Mouse (Mus musculus) thymus, postnatal 0 days (tissue): ENCODE measurements around the gene Peg12. TPM values are rescaled to one million over a fixed set of nuclear protein-coding genes. Genes with fewer than 3 reads are reported as not detected.

Source experiments
- DNase-seq: peaks from one replicate; pipeline ENCODE4 v3.0.0-alpha.2; 2015; ENCODE audit warnings: low spot score
- polyA plus RNA-seq: library from polyadenylated mRNA; unstranded; fragments of >200 nt; fragmentation: Nextera tagmentation; extraction: Ambion mirVana; gene quantifications from 2 replicates; pipeline ENCODE4 v1.2.1, GENCODE M21; 2015

The Peg12 gene
- polyA plus RNA-seq: 2.7 and 3.0 TPM in 2 replicates

DNA sequence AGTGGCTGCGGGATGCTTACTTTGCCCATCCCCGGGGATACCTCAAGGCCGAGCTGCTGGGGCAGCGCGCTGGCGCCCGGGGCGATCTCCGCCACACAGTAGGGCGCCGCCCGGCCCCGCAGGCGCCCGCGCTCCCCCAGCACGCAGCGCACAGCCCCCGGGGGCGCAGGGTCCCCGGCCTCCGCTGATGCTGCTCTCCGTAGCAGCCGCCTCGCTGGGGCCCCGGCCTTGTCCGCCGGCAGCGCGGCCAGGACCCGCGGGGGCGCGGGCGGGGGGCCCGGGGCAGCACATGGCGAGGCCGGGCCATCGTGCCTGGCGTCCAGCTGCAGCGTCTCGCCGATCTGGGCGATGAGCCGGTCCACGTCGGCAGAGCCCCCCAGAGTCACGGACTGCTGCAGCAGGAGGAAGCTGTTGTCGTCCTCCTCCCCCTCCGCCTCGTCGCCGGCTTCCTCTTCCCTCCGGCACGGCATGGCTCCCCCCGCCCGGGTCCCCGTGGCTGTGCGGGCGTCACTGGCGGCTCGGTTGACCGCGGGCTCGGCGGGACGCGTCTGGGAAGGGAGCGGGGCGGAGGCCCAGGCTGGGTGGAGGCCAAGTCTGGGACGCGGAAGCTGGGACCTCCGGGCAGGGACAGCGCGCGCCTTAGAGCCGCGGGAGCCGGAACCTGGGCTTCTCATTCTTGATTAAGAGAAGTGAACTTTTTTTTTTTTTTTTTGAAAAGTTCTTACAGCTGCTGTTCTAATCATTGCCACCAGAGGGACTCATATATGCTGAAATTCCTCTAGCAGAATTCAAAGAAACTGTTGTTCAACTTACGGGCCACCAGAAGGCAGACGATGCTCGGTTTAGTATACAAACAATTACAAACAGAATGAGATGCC, at the start of gene Peg12:
Gene Peg12 (minus strand): TSS at position 633 of the 878 bp plus-strand sequence.
- DNase-seq: peak; percentile 12

DNA sequence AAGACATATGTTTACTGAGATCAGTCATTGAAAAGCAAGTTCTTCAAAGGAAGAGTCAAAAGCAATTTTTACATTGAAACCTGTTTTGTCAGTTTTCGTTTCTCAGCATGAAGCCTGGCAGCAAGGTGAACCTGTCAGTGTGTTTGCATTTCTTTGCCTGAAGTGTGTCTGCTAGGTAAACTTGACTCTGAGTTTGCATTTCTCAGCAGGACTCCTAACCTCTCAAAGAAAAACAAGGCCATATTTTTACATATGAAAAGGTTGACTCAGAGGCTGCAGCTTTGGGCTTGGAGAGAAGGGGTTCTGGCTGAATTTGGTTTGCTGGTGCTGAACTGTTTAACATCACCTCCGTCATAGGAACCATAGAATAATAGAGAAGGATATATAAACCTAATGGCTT, 21.8 kb upstream of the Peg12 start:
- DNase-seq: no peak

DNA sequence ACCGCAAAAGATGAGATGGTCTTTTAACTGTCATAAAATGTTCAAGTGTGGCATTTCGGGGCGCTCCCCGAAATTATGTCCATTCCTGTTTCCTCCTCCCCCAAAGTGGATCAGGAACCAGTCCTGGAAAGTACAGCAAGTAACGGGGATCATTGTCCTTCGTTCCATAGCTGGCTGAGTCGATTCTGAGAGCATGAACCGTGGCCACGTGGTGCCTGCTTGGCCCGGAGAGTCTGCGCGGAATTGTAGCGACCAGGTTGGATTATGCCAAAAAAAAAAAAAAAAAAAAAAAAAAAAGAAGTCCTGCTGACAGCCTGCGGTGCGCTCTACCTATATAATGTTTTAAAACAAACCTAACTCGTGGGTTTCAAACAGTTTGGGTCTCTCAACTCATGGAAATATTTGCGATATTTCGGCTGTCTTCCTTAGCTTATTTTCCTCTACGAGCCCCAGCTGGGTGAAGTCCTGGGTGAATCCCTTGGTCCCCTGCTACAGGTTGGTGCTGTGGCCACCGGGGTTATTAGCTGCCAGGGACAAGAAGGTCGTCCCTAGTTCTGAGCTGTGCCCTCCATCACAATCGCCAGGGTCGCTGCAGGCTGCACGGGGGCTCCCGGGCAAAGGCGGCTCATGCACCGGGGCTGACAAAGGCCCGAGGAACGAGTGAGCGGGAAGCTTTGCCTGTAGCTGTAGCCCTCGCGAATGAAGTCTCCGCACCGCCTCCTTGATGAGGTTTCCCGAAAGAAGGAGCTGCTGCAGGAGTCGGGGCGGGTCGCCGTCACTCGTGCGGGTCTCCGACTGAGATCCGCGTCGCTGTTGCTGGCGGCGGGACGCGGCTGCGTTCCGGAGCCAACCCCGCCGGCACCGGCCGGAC, 1.1 kb downstream of the Peg12 start:
- DNase-seq: no peak

DNA sequence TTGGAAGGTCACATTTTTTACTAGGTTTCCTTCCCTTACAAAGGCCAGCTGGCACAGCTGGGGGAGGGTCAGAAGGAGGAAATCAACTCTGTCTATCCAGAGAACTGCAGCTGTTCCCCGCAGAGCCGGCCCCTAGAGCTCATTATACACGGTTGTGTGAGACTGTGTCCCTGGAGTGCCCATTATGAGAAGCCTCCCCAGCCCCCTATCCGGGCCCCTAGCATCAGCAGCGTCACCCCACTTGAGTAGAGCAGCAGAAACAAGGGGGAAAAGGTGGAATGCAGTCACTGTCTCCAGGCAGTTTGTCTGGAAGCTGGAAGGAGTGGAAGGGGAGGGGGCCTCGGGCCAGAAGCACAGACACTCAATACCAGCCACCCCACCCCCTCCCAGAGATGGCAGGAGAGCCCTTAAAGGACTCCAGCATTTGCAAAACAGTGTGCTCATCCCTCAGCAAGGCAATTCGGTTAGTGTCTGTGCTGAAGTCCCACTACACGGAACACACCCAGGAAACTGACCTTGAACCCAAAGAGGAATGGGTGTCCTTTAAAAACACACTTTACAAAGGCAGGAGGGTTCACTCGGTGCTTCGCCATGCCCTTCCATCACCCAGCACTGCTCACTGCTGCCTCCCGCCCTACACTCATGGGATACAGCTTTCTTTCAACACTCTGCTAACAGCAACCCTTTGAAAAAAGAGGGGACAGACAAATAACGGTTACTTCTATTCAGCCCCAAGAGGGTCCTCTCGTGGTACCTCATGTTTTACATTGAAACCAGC, 1.9 kb downstream of the Peg12 start:
- no peak for DNase-seq

DNA sequence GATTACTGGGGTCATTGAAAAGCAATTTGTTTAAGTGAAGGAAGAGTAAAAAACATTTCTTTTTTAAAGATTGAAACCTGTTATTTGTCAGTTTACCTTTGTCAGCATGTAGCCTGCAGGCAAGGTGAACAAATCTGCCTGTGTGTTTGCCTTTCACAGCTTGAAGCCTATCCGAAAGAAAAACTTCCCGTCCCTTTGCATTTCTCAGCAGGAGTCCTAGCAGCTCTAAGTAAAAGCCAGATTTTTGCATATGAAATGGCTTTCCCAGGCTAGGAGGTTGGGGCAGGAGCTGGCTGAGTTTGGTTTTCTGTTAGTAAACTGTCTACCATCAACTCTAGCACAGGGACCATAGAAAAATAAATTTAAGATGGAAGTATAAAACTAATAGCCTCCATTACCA, 12.0 kb downstream of the Peg12 start:
- DNase-seq: no peak

DNA sequence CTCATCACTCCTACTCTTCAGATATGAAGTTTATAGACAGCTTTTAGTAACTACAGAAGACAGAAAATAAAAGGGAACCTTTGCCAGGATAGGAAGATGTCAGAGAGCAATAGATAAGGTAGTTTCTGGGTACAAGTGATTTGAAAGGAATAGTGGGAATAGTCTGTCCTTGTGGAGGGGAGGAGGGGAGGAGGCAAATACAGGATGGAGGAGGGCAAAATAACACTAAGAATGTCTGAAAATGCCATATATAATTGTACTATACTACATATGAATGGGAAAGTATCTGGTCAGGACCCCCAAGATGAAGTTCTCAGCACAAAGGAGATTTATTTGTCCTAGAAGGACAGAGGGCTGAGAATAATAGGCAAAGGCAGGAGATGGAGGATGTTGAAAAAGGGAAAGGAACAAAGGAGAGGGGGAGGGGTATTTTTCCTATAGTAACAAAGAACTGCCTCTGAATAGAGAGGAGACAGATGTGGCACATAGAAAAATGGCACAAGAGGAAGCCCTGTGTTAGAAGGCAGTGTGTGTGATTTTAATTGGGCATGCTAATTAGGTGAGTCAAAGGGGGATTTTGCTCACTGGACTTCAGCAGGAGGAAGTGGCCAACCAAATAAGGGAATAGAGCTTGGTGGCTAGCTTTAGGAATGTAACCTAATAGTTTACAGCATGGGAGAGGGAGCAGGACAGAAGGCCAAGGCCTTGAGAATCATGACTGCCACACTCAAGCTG, 18.7 kb downstream of the Peg12 start:
- DNase-seq: no peak

DNA sequence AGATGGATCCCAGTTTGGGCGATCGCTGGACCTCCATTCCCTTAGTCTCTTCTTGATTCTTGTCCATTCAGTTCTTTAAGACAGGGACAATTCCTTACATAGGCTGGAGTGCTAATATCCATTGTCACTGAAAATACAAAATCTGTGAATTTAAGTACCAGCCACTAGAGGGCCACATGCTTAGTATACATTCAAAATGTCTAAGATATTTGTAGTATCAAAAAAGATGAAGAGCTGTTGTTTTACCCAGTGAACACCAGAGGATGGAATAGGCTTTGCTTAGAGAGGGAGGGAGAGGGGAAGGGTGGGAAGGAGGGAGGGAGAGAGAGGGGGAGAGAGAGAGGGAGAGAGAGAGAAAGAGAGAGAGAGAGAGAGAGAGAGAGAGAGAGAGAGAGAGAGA, 27.9 kb downstream of the Peg12 start:
- no peak for DNase-seq

DNA sequence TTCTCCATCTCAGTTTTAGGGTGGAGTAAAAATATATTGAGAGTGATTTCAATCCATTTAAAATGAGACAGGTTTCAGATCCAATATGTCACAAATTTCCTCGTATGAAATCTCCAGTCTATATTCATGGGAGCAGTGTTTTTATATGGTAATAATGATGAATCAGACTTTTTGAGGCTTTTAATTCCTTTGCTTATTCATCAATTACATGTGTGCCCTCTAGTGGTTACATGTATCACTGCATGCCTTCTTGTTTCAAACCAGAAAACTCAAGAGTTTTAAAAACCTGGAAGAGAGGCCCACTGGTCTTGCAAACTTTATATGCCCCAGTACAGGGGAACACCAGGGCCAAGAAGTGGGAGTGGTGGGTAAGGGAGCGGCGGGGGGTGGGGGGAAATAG, 31.1 kb downstream of the Peg12 start:
- DNase-seq: peak; percentile 3

DNA sequence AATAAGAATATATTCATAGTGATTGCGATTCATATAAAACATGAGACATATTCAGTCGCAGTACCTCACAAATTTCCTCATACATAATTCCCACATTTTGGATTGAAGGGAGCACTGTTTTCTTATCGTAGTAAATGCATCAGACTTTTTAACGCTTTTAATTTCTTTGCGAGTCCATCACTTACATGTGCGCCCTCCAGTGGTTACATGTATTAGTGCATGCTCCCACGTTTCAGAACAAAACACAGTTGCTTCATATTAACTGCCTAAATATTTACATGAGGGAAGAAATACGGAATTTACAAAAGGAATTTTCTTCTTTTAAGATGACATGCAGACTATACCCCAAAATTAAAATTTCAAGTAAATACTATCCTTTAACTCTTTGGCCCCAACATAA, 36.0 kb downstream of the Peg12 start:
- DNase-seq: peak; percentile 15

DNA sequence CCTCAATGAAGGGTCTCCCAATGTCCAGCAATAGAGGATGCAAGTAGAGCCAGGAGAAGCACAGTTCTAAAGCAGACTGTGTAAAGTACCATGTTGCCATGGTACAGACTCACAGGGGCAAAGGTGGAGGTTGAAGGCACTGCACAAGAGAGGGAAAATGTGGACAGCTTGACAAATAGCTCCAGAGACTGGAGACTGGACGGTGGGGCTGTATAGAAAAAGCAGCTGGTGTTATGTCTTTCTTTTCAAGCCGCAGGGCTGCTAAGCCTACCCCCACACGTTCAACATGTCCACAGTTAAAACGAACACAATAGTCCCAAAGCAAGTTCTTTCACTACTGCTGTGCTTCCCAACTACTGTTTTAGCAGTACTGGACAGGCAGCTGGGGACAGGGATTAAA, 41.1 kb downstream of the Peg12 start:
- DNase-seq: no peak

DNA sequence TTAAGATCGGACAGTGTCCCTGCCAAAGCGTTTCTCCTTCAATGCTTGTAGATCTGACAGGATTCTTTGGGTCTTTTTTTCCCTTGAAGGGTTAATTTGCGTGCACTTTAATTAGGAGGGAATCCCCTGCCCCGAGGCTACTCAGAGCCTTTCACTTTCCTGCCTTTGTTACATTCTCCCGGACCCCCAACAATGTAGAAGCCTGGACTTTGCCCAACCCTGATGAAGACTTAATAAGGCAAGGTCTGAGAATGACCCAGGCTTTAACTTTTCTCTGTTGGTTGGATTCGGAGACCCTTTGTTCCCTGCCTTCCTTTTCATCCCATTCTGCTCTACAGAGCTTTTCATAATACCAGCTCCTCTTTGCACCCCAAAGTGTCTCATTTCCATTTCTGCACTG, 43.7 kb downstream of the Peg12 start:
- DNase-seq: no peak

DNA sequence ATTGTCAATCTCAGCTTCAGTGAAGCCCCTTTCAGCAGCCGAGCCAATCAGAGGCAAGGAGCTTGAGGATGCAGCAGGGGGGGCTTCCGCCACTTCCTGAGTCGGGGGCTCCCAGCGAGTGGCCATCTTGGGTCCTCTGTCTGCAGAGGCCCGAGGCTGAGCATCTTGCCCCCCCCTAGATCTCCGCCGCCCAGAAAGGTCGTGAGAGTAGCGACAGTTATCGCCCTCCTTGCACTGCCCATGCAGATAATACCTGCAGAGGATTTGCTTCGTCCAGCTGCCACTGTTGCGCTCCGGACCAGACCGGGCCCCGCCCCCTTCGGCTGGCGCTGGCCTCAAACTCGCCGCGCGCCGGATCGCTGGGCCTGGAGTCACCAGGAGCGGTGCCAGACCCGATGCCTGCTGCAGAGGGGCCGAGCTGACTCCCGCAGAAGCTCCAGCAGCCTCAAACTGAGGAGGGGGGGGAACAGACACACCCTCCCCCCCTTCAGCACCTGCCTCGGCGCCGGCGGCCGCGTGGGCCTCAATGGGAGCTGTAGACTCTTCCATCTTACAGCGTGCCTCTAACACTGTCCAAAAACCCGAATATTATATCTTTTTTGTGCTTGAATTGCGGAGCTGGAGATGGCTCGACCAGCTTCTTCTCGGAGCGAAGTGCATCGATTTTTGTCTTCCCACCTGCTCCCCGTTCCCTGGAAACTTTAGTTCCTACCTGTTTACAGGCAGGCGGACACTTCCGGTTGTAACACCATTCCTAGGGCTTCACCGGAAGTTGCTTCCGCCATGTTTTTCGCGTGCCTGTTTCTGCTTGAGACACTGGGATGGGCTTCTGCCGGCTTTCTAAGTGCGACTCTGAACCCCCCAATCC, 44.6 kb downstream of the Peg12 start, which contains the start of gene Mkrn3:
Gene Mkrn3 (minus strand): TSS at position 647 of the 868 bp plus-strand sequence.
- DNase-seq: peak; percentile 64

DNA sequence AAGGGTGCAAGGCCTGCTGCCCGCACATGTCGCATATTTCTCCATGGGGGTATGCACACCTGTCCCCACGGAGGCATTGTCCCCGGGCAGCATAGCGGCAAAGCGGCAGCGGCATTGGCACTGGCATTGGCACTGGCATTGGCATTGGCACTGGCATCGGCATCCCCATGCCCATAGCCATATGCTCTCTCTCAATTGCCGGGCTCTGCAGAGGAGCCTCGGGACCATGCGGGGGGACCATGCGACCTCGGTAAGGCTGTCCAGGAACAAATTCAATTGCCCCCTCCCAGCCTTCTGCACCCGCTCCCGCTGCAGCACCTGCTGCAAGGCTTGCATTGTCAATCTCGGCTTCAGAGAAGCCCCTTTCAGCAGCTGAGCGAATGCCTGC, 45.2 kb downstream of the Peg12 start:
- no peak for DNase-seq

DNA sequence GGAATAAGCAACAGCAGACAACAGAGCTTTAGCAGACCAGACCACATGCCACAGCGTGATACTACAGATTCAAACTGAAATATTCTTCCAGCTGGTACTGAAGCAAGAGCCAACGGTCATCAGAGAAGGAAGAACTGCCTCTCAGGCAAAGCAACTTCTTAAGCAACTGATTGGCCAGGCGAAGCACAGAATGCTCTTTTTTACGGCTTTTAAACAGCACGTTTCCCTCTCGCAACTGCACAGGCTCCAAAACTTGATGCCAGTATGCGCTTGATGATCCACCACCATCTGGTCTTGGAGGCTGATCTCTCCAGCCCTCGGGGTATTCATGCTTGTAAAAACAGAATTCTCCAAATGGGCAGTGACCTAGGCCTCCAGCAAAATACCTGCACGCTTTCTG, 46.0 kb downstream of the Peg12 start:
- no peak for DNase-seq

DNA sequence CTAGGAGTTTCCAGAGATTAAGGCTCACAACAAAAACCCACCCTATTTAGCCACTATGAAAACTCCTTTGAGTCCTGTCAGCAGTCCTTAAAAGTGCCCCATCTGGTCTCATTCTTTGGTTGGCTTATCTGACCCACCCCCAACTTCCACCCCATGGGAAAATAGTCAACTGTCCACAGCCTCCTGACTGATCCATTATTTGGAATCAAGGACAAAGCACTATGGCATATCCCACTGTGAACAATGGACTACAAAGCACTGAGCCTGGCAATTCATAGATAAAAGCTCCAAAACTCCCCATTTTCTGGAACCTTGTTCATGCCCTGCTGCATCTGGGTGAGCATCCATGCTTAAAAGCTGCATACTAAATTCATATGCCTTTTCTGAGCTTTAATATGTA, 48.1 kb downstream of the Peg12 start:
- DNase-seq: no peak

DNA sequence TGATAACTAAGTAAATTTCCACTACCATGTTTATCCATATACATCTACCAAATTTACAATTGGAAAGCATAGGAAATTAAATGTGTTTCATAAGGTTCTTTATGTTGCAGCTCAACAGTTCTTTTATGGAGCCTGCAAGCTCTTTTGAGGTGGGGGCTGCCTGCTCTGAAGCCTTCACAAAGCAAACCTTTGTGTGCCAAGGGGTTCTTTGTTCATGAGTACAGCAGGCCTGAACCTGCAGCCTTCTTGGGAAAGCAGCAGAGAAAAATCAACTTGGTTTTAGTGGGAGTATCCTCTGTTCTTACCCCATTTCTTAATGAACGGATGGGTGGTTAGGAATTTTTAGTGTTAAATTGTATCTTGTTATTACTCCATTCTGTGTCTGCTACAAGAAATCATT, 49.1 kb downstream of the Peg12 start:
- DNase-seq: no peak
